Mouse (Mus musculus) hindbrain, postnatal 0 days (tissue): ENCODE measurements at regions not wholly inside any gene's neighbourhood (a gene's known extent, or its start where the extent isn't known, plus 50 kb on each side); places are given as distances from the start of the nearest gene placed in this dataset.

Experiments
- ATAC-seq: fragments of 200-750 bp; cut with Nextera tagmentation; 2 replicates; pipeline ENCODE4 v1.8.0; 2017; ENCODE audit warnings: mild to moderate bottlenecking, moderate TSS enrichment, moderate library complexity
- DNase-seq: peaks from one replicate; pipeline ENCODE4 v3.0.0-alpha.2; 2015; ENCODE audit warnings: low spot score
- H3K27ac ChIP-seq: fragments of 300-500 bp; sonication (generic); 2 replicates; pipeline ENCODE4 v1.5.1; 2014; ENCODE audit warnings: mild to moderate bottlenecking
- H3K27me3 ChIP-seq: fragments of 300-500 bp; sonication (generic); 2 replicates; pipeline ENCODE4 v1.6.1; 2014; ENCODE audit warnings: low read length, mixed read lengths; ENCODE audit not compliant: insufficient read depth
- H3K36me3 ChIP-seq: fragments of 300-500 bp; sonication (generic); 2 replicates; pipeline ENCODE4 v1.6.1; 2014; ENCODE audit warnings: low read length, mixed read lengths; ENCODE audit not compliant: insufficient read depth
- H3K4me1 ChIP-seq: fragments of 300-500 bp; sonication (generic); 2 replicates; pipeline ENCODE4 v1.6.1; 2014; ENCODE audit warnings: antibody characterized with exemption, low read length, mixed read lengths; ENCODE audit not compliant: insufficient read depth
- H3K4me2 ChIP-seq: fragments of 300-500 bp; sonication (generic); 2 replicates; pipeline ENCODE4 v1.6.1; 2014; ENCODE audit warnings: low read depth, mild to moderate bottlenecking, low read length, moderate library complexity, mixed read lengths
- H3K4me3 ChIP-seq: fragments of 300-500 bp; sonication (generic); 2 replicates; pipeline ENCODE4 v1.5.1; 2014; ENCODE audit warnings: low read length
- H3K9ac ChIP-seq: fragments of 300-500 bp; sonication (generic); replicated peaks from 2 replicates; pipeline ENCODE4 v1.6.1; 2014; ENCODE audit warnings: mild to moderate bottlenecking, low read length, moderate library complexity, mixed read lengths
- H3K9me3 ChIP-seq: fragments of 300-500 bp; sonication (generic); 2 replicates; pipeline ENCODE4 v1.6.1; 2016; ENCODE audit warnings: low read length, mixed read lengths
- CTCF ChIP-seq: IDR thresholded peaks from 2 replicates; pipeline ENCODE4 v1.5.1; 2016; ENCODE audit warnings: antibody characterized with exemption, control low read depth, low read depth
- WGBS: fragments of 180-500 bp; shearing (Covaris S2); extraction: QIAGEN DNeasy Blood & Tissue Kit; methylation state at CpG from one replicate; pipeline ENCODE4 v1.1.7; 2014; 5-methylcytosine and 5-hydroxymethylcytosine counted together

DNA sequence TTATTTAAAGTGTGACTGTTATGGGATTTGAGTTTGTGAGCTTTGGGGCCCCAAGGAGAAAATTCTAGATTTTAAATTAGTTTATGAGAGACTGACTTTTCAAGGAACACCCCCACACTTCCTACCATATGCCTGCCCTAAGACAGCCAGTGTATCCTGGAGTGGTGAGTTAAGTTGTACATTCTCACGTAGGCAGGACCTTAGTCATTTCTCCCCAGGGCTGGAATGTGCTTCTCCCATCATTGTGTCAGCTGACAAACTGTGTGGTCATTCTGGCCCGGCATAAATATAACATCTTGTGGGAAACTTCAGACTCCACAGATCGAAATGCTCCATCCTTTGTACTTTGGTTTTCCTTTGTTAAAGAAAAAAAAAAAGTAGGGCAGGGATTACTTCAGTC lies 73.1 kb upstream of the Tfpi start:
- Histone ChIP-seq H3K27ac (no peak overlapping the region), H3K9ac (no peak overlapping the region), H3K4me2 (no peak overlapping the region), H3K4me1 (no peaks in the 10 kb centered on the region), H3K9me3 (no peaks in the 10 kb centered on the region), H3K36me3 (no peaks in the 10 kb centered on the region), H3K4me3 (no peak overlapping the region), H3K27me3 (no peaks in the 10 kb centered on the region)
- ATAC-seq (no peak), DNase-seq (no peak)
- TF ChIP-seq CTCF = no peak
- 75% methylated on average over 3 of the region's 3 CpGs for WGBS

- Histone ChIP-seq H3K27ac (no peak overlapping the region), H3K4me3 (no peak overlapping the region), H3K9ac (no peak overlapping the region), H3K4me1 (no peaks in the 10 kb centered on the region), H3K9me3 (no peaks in the 10 kb centered on the region), H3K36me3 (no peaks in the 10 kb centered on the region), H3K27me3 (no peaks in the 10 kb centered on the region), H3K4me2 (no peak overlapping the region)
- DNase-seq = no peak
- no peak for ATAC-seq
- 64% methylated on average over 7 of the region's 7 CpGs for WGBS
- TF ChIP-seq CTCF = no peak
Observed at GRCm38 (mm10) chr2:84548625-84549024, 72.0 kb upstream of the Tfpi start.

GRCm38 (mm10) chr2:84545676-84546075 lies 69.1 kb upstream of the Tfpi start:
- ATAC-seq (no peak), DNase-seq (no peak)
- Histone ChIP-seq H3K4me1 (no peaks in the 10 kb centered on the region), H3K4me2 (no peak overlapping the region), H3K36me3 (no peaks in the 10 kb centered on the region), H3K9me3 (no peaks in the 10 kb centered on the region), H3K27ac (no peak overlapping the region), H3K4me3 (no peak overlapping the region), H3K27me3 (no peaks in the 10 kb centered on the region), H3K9ac (no peak overlapping the region)
- TF ChIP-seq CTCF = no peak
- 87% methylated on average over 3 of the region's 3 CpGs for WGBS

GRCm38 (mm10) chr2:84544739-84545138 lies 68.2 kb upstream of the Tfpi start:
- ATAC-seq (no peak), DNase-seq (no peak)
- Histone ChIP-seq H3K9ac (no peak overlapping the region), H3K9me3 (no peaks in the 10 kb centered on the region), H3K27ac (no peak overlapping the region), H3K27me3 (no peaks in the 10 kb centered on the region), H3K4me3 (no peak overlapping the region), H3K4me2 (no peak overlapping the region), H3K36me3 (no peaks in the 10 kb centered on the region), H3K4me1 (no peaks in the 10 kb centered on the region)
- TF ChIP-seq CTCF = no peak
- 52% methylated on average over 4 of the region's 4 CpGs for WGBS

DNA sequence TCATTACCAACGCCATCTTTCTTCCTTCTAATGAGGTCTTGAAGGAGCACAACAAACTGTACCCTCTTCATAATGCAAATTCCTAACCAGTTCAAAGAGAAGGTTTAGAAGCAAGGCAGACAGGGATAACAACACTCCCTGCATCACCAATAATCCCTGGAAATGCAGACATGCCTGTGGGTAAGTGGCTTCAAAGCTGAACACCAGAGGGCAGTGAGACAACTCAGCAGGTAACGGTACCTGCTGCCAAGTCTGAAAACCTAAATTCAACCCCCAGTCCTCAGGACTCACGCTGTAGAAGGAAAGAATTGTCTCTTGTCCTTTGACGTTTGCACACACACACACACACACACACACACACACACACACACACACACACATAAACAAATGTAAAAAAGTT lies 67.6 kb upstream of the Tfpi start:
- ATAC-seq (no peak), DNase-seq (peak; percentile 11)
- no peak overlapping the region for H3K4me2 ChIP-seq
- H3K4me3 ChIP-seq = no peak overlapping the region
- no peaks in the 10 kb centered on the region for H3K27me3 ChIP-seq
- WGBS = 60% methylated on average over 4 of the region's 4 CpGs
- H3K9ac ChIP-seq = no peak overlapping the region
- no peaks in the 10 kb centered on the region for H3K9me3 ChIP-seq
- no peak overlapping the region for H3K27ac ChIP-seq
- TF ChIP-seq CTCF = peak; percentile 33; the same call in 1 of the 2 replicates
- no peaks in the 10 kb centered on the region for H3K4me1 ChIP-seq
- no peaks in the 10 kb centered on the region for H3K36me3 ChIP-seq

DNA sequence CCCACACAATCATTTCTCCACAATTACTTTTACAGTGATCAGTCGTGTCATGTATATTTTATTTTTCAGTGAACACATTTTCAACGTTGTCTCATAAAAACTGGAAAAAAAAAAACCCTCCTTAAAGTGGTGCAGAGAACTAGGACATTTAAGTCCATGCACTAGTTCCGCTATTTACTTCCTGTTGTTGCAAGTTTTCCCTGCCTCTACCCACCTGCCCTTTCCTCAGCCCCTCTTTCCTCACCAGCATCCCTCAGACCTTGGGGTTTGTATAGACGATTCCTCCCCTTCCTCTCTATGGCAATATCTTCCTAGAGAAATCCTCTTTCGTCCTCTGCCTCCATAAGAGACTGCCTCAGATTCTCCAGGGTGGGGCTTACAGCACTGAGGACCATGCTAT lies 64.9 kb upstream of the Tfpi start:
- H3K27me3 ChIP-seq = no peaks in the 10 kb centered on the region
- TF ChIP-seq CTCF = no peak
- no peaks in the 10 kb centered on the region for H3K9me3 ChIP-seq
- no peak for ATAC-seq
- H3K27ac ChIP-seq = no peak overlapping the region
- H3K36me3 ChIP-seq = no peaks in the 10 kb centered on the region
- no peaks in the 10 kb centered on the region for H3K4me1 ChIP-seq
- H3K4me3 ChIP-seq = no peak overlapping the region
- WGBS = 83% methylated on average over 5 of the region's 5 CpGs
- no peak for DNase-seq
- no peak overlapping the region for H3K4me2 ChIP-seq
- no peak overlapping the region for H3K9ac ChIP-seq

DNA sequence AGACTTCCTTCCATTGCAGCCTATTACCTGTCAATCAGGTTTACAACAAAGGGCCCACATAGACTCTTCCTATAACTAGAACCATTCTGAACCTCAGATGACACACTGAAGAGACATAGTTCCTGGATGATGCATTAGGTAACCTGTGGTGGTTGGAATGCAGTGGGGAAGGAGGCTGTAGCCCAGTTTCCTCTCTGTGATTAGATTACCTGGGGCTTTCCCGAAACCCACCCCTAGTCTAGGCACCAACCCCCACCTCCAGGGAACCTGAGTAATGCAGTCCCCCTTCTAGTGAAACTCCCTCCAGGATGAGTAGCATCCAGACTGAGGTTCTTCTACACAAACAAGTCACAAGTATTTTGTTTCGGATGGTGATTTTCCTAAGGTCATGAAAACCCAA lies 62.5 kb upstream of the Tfpi start:
- Histone ChIP-seq H3K4me1 (no peaks in the 10 kb centered on the region), H3K4me3 (no peak overlapping the region), H3K4me2 (no peak overlapping the region), H3K27ac (no peak overlapping the region), H3K36me3 (no peaks in the 10 kb centered on the region), H3K9me3 (no peaks in the 10 kb centered on the region), H3K27me3 (no peaks in the 10 kb centered on the region), H3K9ac (no peak overlapping the region)
- no peak for TF ChIP-seq CTCF
- DNase-seq (no peak), ATAC-seq (no peak)
- 84% methylated on average over 2 of the region's 2 CpGs for WGBS
